Mouse (Mus musculus): ENCODE data around the gene Tbc1d1.

GRCm38 (mm10) chr5:64371331-64371831 lies 215.3 kb downstream of the Tbc1d1 start:
- TF ChIP-seq GATA1 (IDR thresholded peaks at IDR 0.05; ENCODE audit: borderline replicate concordance, low read length) (no peak), FLI1 (IDR thresholded peaks at IDR 0.05; ENCODE audit: low read length) (no peak)

Measured in megakaryocyte, embryonic 14.5 days (primary cell).